Mouse (Mus musculus) megakaryocyte, embryonic 14.5 days (primary cell): ENCODE results near the gene Sirpa.

Experiments
- FLI1 ChIP-seq: IDR thresholded peaks from 2 replicates; pipeline ENCODE4 v1.6.1; 2012; ENCODE audit warnings: low read length, inconsistent platforms, mixed read lengths
- GATA1 ChIP-seq: IDR thresholded peaks from 3 replicates; pipeline ENCODE4 v1.6.1; 2012; ENCODE audit warnings: mixed read lengths, low read length, inconsistent platforms, borderline replicate concordance

DNA sequence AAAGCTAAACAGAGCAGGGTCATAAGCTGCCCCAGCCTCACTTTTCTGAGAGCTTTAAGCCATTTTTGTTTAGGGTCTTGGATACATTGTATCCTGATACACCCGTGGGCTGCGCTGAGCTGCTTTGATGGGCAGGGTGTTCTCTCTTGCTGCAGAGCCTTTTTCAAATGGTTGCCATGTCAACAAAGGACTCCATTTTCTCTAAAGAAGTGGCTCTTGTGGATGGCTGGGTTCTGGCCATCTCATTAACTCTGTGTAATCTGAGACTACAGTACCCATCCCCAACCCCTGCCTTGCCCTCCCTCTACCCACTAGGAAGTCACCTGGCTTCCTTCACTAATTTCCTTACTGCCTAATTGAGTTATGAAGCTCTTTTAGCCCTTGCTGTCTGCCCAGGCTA is 85.0 kb downstream of the Sirpa start:
- TF ChIP-seq FLI1 (no peak), GATA1 (no peak)
